Mouse (Mus musculus) MEL (cell line): ENCODE results near the gene Egfl7. TPM values are rescaled to one million over a fixed set of nuclear protein-coding genes. Genes with fewer than 3 reads are reported as not detected.

Experiments used
- DNase-seq: peaks from one replicate; pipeline ENCODE4 v3.0.0; 2011; ENCODE audit warnings: low read depth, low spot score
- H3K27ac ChIP-seq: 2 replicates; pipeline ENCODE4 v1.5.1; 2012; ENCODE audit warnings: low read depth, mild to moderate bottlenecking, control low read depth, low read length, moderate library complexity; ENCODE audit not compliant: control insufficient read depth
- H3K27me3 ChIP-seq, 2 experiments: fragments of 150-350 bp in 1 of 2; sonication (generic) in 1 of 2; 2 replicates each; pipeline ENCODE4 v1.6.1; 2012; ENCODE audit warnings: low read length in 2 of 2, mild to moderate bottlenecking in 2 of 2, improper control_type of control experiment in 1 of 2, moderate library complexity in 1 of 2; ENCODE audit not compliant: insufficient read depth in 2 of 2, control insufficient read depth in 1 of 2
- H3K36me3 ChIP-seq, 2 experiments: 2 replicates each; pipeline ENCODE4 v1.6.1; 2012 to 2014; ENCODE audit warnings: low read length in 2 of 2, improper control_type of control experiment in 1 of 2, inconsistent platforms in 1 of 2, mild to moderate bottlenecking in 1 of 2; ENCODE audit not compliant: insufficient read depth in 2 of 2, control insufficient read depth in 1 of 2
- H3K4me1 ChIP-seq, 2 experiments: fragments of 150-350 bp in 1 of 2; sonication (generic) in 1 of 2; 2 replicates each; pipeline ENCODE4 v1.6.1; 2012; ENCODE audit warnings: low read length in 2 of 2, improper control_type of control experiment in 1 of 2, mild to moderate bottlenecking in 1 of 2; ENCODE audit not compliant: insufficient read depth in 2 of 2, control insufficient read depth in 1 of 2
- H3K4me3 ChIP-seq, 2 experiments: fragments of 150-350 bp in 1 of 2; sonication (generic) in 1 of 2; 2 replicates each; pipeline ENCODE4 v1.5.1; 2012; ENCODE audit warnings: low read depth in 2 of 2, low read length in 2 of 2, mild to moderate bottlenecking in 2 of 2, moderate library complexity in 2 of 2, control low read depth in 1 of 2, improper control_type of control experiment in 1 of 2; ENCODE audit not compliant: control insufficient read depth in 1 of 2, insufficient read depth in 1 of 2
- H3K79me2 ChIP-seq: 2 replicates; pipeline ENCODE4 v1.6.1; 2012; ENCODE audit warnings: mild to moderate bottlenecking, low read length, moderate library complexity; ENCODE audit not compliant: control insufficient read depth, poor library complexity, insufficient read depth
- H3K9ac ChIP-seq: 2 replicates; pipeline ENCODE4 v1.6.1; 2012; ENCODE audit warnings: low read depth, mild to moderate bottlenecking, control low read depth, low read length, moderate library complexity; ENCODE audit not compliant: control insufficient read depth, poor library complexity, severe bottlenecking
- H3K9me3 ChIP-seq: fragments of 150-350 bp; sonication (generic); replicated peaks from 2 replicates; pipeline ENCODE4 v1.6.1; 2012; ENCODE audit warnings: mild to moderate bottlenecking, low read length, improper control_type of control experiment, moderate library complexity; ENCODE audit not compliant: insufficient read depth
- BHLHE40 ChIP-seq: IDR thresholded peaks from 2 replicates; pipeline ENCODE4 v1.6.1; 2012; ENCODE audit warnings: low read depth, mild to moderate bottlenecking, inconsistent platforms, low read length, improper control_type of control experiment, borderline replicate concordance
- EP300 ChIP-seq, 2 experiments: IDR thresholded peaks; 2 replicates each; pipeline ENCODE4 v1.6.1; 2011; ENCODE audit warnings: improper control_type of control experiment in 2 of 2, low read length in 2 of 2, low read depth in 1 of 2, mild to moderate bottlenecking in 1 of 2
- ETS1 ChIP-seq: IDR thresholded peaks from 2 replicates; pipeline ENCODE4 v1.6.1; 2012; ENCODE audit warnings: low read depth, mild to moderate bottlenecking, inconsistent platforms, low read length, improper control_type of control experiment, moderate library complexity
- MAZ ChIP-seq: IDR thresholded peaks from 2 replicates; pipeline ENCODE4 v1.6.1; 2012; ENCODE audit warnings: low read depth, mild to moderate bottlenecking, inconsistent platforms, low read length, improper control_type of control experiment
- MYC ChIP-seq: IDR thresholded peaks from 2 replicates; pipeline ENCODE4 v1.6.1; 2011; ENCODE audit warnings: low read depth, mild to moderate bottlenecking, low read length, improper control_type of control experiment, moderate library complexity
- NELFE ChIP-seq: IDR thresholded peaks from 2 replicates; pipeline ENCODE4 v1.6.1; 2011; ENCODE audit warnings: low read depth, low read length, improper control_type of control experiment
- POLR2AphosphoS2 ChIP-seq: IDR thresholded peaks from 2 replicates; pipeline ENCODE4 v1.6.1; 2011; ENCODE audit warnings: low read length, improper control_type of control experiment
- SMC3 ChIP-seq: IDR thresholded peaks from 2 replicates; pipeline ENCODE4 v1.6.1; 2011; ENCODE audit warnings: low read depth, low read length, improper control_type of control experiment
- TBP ChIP-seq: IDR thresholded peaks from 2 replicates; pipeline ENCODE4 v1.8.0; 2011; ENCODE audit warnings: low read depth, low read length, improper control_type of control experiment
- TCF12 ChIP-seq: IDR thresholded peaks from 2 replicates; pipeline ENCODE4 v1.6.1; 2014; ENCODE audit warnings: low read depth, mild to moderate bottlenecking, inconsistent platforms, low read length, improper control_type of control experiment, moderate library complexity
- USF1 ChIP-seq: IDR thresholded peaks from 2 replicates; pipeline ENCODE4 v1.6.1; 2014; ENCODE audit warnings: low read depth, mild to moderate bottlenecking, inconsistent platforms, low read length, improper control_type of control experiment, moderate library complexity
- ZC3H11A ChIP-seq: IDR thresholded peaks from 2 replicates; pipeline ENCODE4 v1.6.1; 2012; ENCODE audit warnings: low read depth, mild to moderate bottlenecking, inconsistent platforms, low read length, improper control_type of control experiment
- ZMIZ1 ChIP-seq: IDR thresholded peaks from 2 replicates; pipeline ENCODE4 v1.6.1; 2012; ENCODE audit warnings: low read depth, mild to moderate bottlenecking, inconsistent platforms, low read length, improper control_type of control experiment, moderate library complexity
- polyA plus RNA-seq, 2 experiments: library from polyadenylated mRNA; stranded (reverse) in 1 of 2; unstranded in 1 of 2; fragments of >175 nt in 1 of 2; fragments of >200 nt in 1 of 2; gene quantifications; 2 replicates each; pipeline versions ENCODE4 v1.2.1 to v1.2.4; 2012; ENCODE audit warnings: low replicate concordance in 2 of 2, low read depth in 1 of 2; ENCODE audit not compliant: insufficient read length in 2 of 2, insufficient read depth in 1 of 2, missing spikeins in 1 of 2
- total RNA-seq: library from RNA; depleted of rRNA; stranded (reverse); fragments of 300-350 nt; gene quantifications from 2 replicates; pipeline ENCODE4 v1.2.3, GENCODE M21; 2012

Gene Egfl7
- total and polyA plus RNA-seq, 3 experiments: 73.9 to 125 TPM; not detected in 1

GRCm38 (mm10) chr2:26608781-26609180 is 29.0 kb downstream of the Egfl7 start:
- Histone ChIP-seq H3K36me3 (no peaks in the 10 kb centered on the region), H3K79me2 (no peaks in the 10 kb centered on the region), H3K27ac (no peak overlapping the region), H3K9me3 (no peaks in the 10 kb centered on the region)
- TF ChIP-seq MYC (no peak), EP300 (IDR thresholded peaks at IDR 0.05; ENCODE audit: low read depth in 1 of 2, low read length in 2 of 2) (no peak), ZMIZ1 (no peak), POLR2AphosphoS2 (no peak), NELFE (no peak), BHLHE40 (no peak)
- TF ChIP-seq, all 39 proteins: peak for 0
- no peak overlapping the region for H3K4me3 ChIP-seq
- H3K27me3 ChIP-seq: peaks cover 4 to 15% of the 10 kb centered on the region in 2 experiments
- H3K4me1 ChIP-seq: no peaks in the 10 kb centered on the region
- DNase-seq: no peak
- H3K9ac ChIP-seq: no peak overlapping the region

DNA sequence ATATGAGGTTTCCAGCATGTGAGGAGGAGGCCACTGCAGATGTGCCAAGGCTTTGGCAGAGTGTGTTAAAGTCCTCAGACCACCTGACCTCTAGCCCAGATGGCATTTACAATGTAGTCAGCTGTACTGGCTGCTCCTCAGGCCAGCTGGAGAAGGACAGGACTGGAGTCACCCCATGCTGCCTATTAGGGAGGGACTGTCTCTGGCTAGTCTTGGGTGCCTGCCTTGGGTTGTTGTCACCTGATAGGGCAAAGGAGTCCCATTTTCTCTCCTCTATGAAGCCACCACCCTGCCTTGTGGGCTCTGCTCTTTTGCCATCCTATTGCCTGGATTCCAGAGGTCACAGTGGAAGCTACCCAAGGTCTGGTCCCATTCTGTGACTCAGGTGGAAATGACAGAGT is 29.4 kb downstream of the Egfl7 start:
- Histone ChIP-seq H3K36me3 (no peaks in the 10 kb centered on the region), H3K27ac (no peak overlapping the region), H3K79me2 (no peaks in the 10 kb centered on the region), H3K9me3 (no peaks in the 10 kb centered on the region)
- no peak for TF ChIP-seq ZC3H11A
- no peak for TF ChIP-seq ETS1
- no peak for TF ChIP-seq TBP
- TF ChIP-seq SMC3: no peak
- TF ChIP-seq TCF12: no peak
- TF ChIP-seq, all 39 proteins: peak for 0
- H3K9ac ChIP-seq: no peak overlapping the region
- no peaks in the 10 kb centered on the region for H3K4me1 ChIP-seq
- H3K4me3 ChIP-seq: no peak overlapping the region
- H3K27me3 ChIP-seq: peaks cover 4 to 15% of the 10 kb centered on the region in 2 experiments
- DNase-seq: no peak

GRCm38 (mm10) chr2:26610526-26610925 is 30.7 kb downstream of the Egfl7 start:
- Histone ChIP-seq H3K4me1 (no peaks in the 10 kb centered on the region), H3K27me3 (peaks cover 4 to 15% of the 10 kb centered on the region in 2 experiments)
- TF ChIP-seq USF1 (no peak), MAZ (no peak), EP300 (IDR thresholded peaks at IDR 0.05; ENCODE audit: low read depth in 1 of 2, low read length in 2 of 2) (no peak)

More at GRCm38 (mm10) chr2:26610526-26610925, 30.7 kb downstream of the Egfl7 start:
- H3K36me3 ChIP-seq: no peaks in the 10 kb centered on the region
- no peaks in the 10 kb centered on the region for H3K79me2 ChIP-seq
- H3K9me3 ChIP-seq: no peaks in the 10 kb centered on the region
- H3K27ac ChIP-seq: no peak overlapping the region
- no peak for DNase-seq
- no peak overlapping the region for H3K9ac ChIP-seq
- H3K4me3 ChIP-seq: no peak overlapping the region
